Mouse (Mus musculus) thymus, postnatal 4 days (tissue): Measurements from ENCODE around the gene Phf13.
A peak's percentile ranks its signal among the peaks of the same experiment; 100 is the strongest.

Experiments
- DNase-seq: peaks from one replicate; pipeline ENCODE4 v3.0.0; 2021

Phf13 gene

GRCm38 (mm10) chr4:152012109-152012508 is 16.1 kb upstream of the Phf13 start:
- no peak for DNase-seq

GRCm38 (mm10) chr4:152011171-152011760 is 15.2 kb upstream of the Phf13 start:
- no peak for DNase-seq

- DNase-seq, result no peak
Observed at GRCm38 (mm10) chr4:152010707-152011134, 14.7 kb upstream of the Phf13 start.

GRCm38 (mm10) chr4:152010091-152010706 is 14.1 kb upstream of the Phf13 start:
- DNase-seq, result no peak

GRCm38 (mm10) chr4:152009076-152010051 is 13.3 kb upstream of the Phf13 start:
- peak; percentile 76 for DNase-seq

- DNase-seq, result peak; percentile 88
Observed at GRCm38 (mm10) chr4:152008622-152009075, 12.6 kb upstream of the Phf13 start, which contains the start of gene Klhl21. Klhl21 (plus strand) TSS chr4:152008803.

- no peak for DNase-seq
Observed at GRCm38 (mm10) chr4:152008148-152008500, 12.1 kb upstream of the Phf13 start.

GRCm38 (mm10) chr4:152007481-152008147 is 11.6 kb upstream of the Phf13 start:
- no peak for DNase-seq

- no peak for DNase-seq
Observed at GRCm38 (mm10) chr4:152006812-152007211, 10.8 kb upstream of the Phf13 start.

- no peak for DNase-seq
Observed at GRCm38 (mm10) chr4:152006137-152006536, 10.1 kb upstream of the Phf13 start.

- DNase-seq, result no peak
Observed at GRCm38 (mm10) chr4:152002063-152002462, 6.0 kb upstream of the Phf13 start.

GRCm38 (mm10) chr4:152001335-152001734 is 5.3 kb upstream of the Phf13 start:
- DNase-seq, result no peak

- no peak for DNase-seq
Observed at GRCm38 (mm10) chr4:152000906-152001305, 4.8 kb upstream of the Phf13 start.

- DNase-seq, result no peak
Observed at GRCm38 (mm10) chr4:151999481-151999880, 3.4 kb upstream of the Phf13 start.

- DNase-seq, result peak; percentile 5
Observed at GRCm38 (mm10) chr4:151997701-151998100, 1.6 kb upstream of the Phf13 start.

- no peak for DNase-seq
Observed at GRCm38 (mm10) chr4:151996951-151997222, 829 bp upstream of the Phf13 start.

GRCm38 (mm10) chr4:151995371-151996172 is 486 bp downstream of the Phf13 start:
- peak; percentile 78 for DNase-seq

GRCm38 (mm10) chr4:151994228-151995171 is 1.6 kb downstream of the Phf13 start:
- DNase-seq, result peak; percentile 62

GRCm38 (mm10) chr4:151993035-151993434 is 3.0 kb downstream of the Phf13 start:
- no peak for DNase-seq

GRCm38 (mm10) chr4:151992091-151992490 is 4.0 kb downstream of the Phf13 start:
- DNase-seq, result no peak

GRCm38 (mm10) chr4:151989110-151989488 is 7.0 kb downstream of the Phf13 start:
- DNase-seq, result no peak
